Mouse (Mus musculus) macrophage (primary cell): Measurements from ENCODE around the gene Poll. TPM values are rescaled to one million over a fixed set of nuclear protein-coding genes. Genes with fewer than 3 reads are reported as not detected.

ENCODE experiments used
- H3K27ac ChIP-seq: fragments of 350-480 bp; formaldehyde crosslinking; 2 replicates; pipeline ENCODE4 v1.9.0; 2021
- H3K36me3 ChIP-seq: fragments of 350-480 bp; formaldehyde crosslinking; 2 replicates; pipeline ENCODE4 v1.9.0; 2021; ENCODE audit errors: inconsistent target
- H3K4me3 ChIP-seq: fragments of 350-480 bp; formaldehyde crosslinking; 2 replicates; pipeline ENCODE4 v1.9.0; 2021; ENCODE audit errors: inconsistent target
- H3K79me2 ChIP-seq: fragments of 350-480 bp; formaldehyde crosslinking; 2 replicates; pipeline ENCODE4 v1.9.0; 2021; ENCODE audit errors: inconsistent target
- WGBS: methylation state at CpG from one replicate; pipeline ENCODE4 v1.1.7; 2026; ENCODE audit warnings: inconsistent platforms; ENCODE audit not compliant: missing documents; 5-methylcytosine and 5-hydroxymethylcytosine counted together
- polyA plus RNA-seq: library from polyadenylated mRNA; stranded (reverse); fragments of 250-400 nt; gene quantifications from 3 replicates; pipeline ENCODE4 v1.2.4, GENCODE M21; 2018; ENCODE audit warnings: inconsistent platforms

Poll gene
- polyA plus RNA-seq, 1 experiment from 2014 or later: 3.9 TPM

DNA sequence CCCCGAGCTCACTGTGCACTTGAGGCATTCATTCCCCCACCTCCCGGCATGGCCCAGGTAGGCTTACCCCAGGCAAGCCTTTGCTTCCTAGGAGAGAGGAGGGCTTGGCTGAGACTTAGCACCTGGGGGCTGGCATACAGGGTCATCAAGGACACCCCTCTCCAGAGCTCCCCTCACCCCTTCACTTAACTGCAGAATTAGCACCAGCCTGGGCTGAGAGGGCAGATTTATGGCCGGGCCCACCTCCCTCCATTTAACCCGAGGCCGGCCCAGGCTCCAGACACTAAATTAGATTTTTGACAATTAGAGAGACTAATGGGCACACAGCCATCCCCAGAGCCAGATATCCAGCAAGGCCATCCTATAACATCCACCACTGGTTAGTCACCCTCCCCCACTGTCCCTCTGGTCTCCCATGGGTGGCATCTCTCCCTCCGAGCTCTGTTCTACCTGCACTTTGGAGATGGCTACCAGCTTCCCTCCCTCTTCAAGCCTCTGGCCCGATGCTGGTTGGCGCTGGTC is 25.1 kb downstream of the Poll start:
- Histone ChIP-seq H3K36me3 (no peaks in the 10 kb centered on the region), H3K27ac (no peak overlapping the region), H3K79me2 (no peaks in the 10 kb centered on the region), H3K4me3 (no peak overlapping the region)
- WGBS: 97% methylated on average over 8 of the region's 8 CpGs

DNA sequence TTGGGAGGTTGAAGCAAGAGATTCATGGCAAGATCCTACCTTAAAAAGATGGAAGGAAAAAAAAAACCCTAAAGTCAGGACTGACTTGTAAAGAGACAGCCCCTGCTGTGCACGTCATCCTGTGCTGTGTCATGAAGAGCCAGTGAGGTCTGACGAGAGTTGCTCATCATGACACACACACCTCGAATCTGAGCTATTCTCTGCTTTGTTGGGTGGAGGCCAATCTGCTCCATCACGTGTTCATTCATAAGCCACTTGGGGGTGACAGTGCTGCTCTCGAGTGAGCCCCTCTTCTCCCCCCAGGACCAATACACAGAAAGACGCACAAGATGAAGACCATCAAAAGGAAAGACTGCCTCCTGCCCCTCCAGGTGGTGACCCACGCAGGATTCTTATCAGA is 26.7 kb downstream of the Poll start:
- Histone ChIP-seq H3K79me2 (no peaks in the 10 kb centered on the region), H3K4me3 (no peak overlapping the region), H3K36me3 (no peaks in the 10 kb centered on the region), H3K27ac (no peak overlapping the region)
- whole genome bisulfite sequencing: 79% methylated on average over 7 of the region's 7 CpGs

DNA sequence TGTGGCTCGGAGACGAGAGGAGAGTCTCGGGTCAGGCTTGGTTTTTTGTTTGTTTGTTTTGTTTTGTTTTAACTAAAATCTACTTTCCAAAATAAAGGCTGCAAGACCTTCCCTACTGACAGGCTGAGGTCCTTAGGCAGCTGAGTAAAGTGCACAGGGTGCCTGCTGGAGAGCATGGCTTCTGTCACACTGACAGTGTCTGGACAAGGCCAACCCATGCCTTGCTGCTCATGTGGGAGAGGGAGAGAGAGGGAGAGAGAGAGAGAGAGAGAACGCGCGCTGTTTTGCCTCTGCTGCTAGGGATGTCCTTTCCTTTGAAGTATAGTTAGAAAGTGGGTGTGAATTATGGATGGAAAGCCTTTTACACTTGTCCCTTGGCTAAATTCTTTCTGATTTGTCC is 28.8 kb downstream of the Poll start:
- 94% methylated on average over 6 of the region's 6 CpGs for WGBS
- Histone ChIP-seq H3K79me2 (no peaks in the 10 kb centered on the region), H3K27ac (no peak overlapping the region), H3K4me3 (no peak overlapping the region), H3K36me3 (0 out of 2 replicates have a peak, but pooled peaks cover 5% of the 10 kb centered on the region)

DNA sequence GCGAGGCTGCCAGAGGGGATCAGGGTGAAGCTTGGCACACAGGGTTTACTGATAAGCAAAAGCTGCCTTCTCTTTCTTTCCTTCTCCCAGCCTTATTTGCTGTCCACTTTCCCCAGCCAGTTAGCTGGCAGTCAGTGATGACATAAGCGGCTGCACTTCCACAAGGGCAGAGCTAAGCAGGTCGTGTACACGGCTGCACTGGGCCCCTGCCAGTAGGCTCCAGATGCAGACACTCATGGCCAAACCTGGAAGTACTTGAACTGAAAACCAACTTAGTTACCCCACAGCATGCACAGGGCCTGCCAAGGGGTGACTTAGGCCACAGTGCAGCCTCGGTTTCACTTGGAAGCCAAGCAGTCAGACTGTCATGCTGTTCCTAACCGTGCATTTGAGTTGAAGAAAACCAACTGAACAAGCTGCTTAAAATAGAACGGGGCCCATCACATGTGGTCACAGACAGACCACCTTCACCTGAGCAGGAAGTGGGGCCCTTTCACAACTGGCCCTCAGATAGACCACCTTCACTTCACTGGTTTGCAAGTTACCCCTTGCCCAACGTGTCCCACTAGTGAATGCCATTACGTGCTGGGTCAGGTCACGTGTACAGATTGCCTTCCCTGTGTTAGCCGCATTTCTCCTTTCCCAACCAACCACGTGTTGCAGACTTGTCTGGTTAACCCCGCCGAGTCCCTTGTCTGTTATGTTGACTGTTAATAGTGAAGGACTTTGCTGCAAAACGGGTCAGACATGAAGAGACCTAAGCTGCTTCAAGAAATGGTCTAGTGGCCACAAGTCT is 29.9 kb downstream of the Poll start:
- WGBS: 21% methylated on average over 15 of the region's 15 CpGs
- Histone ChIP-seq H3K27ac (no peak overlapping the region), H3K4me3 (no peak overlapping the region), H3K36me3 (0 out of 2 replicates have a peak, but pooled peaks cover 5% of the 10 kb centered on the region), H3K79me2 (no peaks in the 10 kb centered on the region)

GRCm38 (mm10) chr19:45529294-45529693 is 31.0 kb downstream of the Poll start:
- 84% methylated on average over 5 of the region's 5 CpGs for WGBS

DNA sequence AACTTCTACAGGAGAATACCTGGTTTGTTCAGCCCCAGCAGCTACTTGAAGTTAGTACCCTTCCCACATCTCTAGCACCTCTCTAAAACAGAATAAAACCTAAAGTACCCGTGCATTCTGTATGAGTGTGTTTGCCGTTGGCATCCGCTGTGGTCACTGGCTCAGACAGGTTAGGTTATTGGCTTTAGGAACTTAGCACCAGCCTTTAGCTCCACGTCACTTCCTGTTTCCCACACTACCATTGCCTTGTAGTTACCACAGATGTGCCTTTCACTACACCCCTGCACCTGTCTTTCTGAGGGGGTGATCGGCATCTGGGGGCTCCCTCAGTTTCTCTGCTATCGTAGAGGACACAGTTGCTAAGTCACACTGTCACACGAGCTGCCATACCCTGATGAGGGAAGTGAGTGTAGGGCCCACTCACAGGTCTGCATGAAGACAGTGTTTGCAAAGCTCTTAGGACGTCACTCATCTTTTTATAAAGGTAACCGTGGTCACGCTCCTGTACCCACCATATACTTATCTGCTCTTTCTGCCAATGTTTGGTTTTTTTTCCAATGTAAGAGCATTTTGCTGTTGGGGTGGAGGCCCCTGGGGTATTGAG is 32.3 kb downstream of the Poll start:
- no peaks in the 10 kb centered on the region for H3K79me2 ChIP-seq
- no peak overlapping the region for H3K4me3 ChIP-seq
- 0 out of 2 replicates have a peak, but pooled peaks cover 5% of the 10 kb centered on the region for H3K36me3 ChIP-seq
- 50% methylated on average over 10 of the region's 10 CpGs for WGBS
- no peak overlapping the region for H3K27ac ChIP-seq

More at GRCm38 (mm10) chr19:45529294-45529693, 31.0 kb downstream of the Poll start:
- Histone ChIP-seq H3K79me2 (no peaks in the 10 kb centered on the region), H3K4me3 (no peak overlapping the region), H3K27ac (no peak overlapping the region), H3K36me3 (0 out of 2 replicates have a peak, but pooled peaks cover 5% of the 10 kb centered on the region)

DNA sequence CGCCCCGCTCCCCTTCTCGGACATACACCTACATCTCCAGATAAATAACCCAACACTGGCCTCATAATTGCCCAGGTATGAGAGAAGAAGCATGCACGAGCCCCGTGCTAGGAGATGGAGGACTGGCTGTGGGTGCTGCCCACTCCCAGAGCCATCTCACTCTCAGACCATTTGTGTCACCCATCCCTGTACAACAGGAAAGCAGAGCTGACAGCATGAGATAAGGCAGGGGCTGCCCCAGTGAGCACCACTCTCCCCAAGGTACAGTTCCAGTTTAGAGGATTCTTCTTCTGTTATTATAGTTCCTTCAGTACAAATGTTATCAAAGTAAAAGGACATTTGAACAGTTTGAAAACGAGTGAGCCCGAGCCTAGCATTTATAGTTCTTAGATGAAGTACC is 32.9 kb downstream of the Poll start:
- H3K36me3 ChIP-seq: 0 out of 2 replicates have a peak, but pooled peaks cover 5% of the 10 kb centered on the region
- H3K27ac ChIP-seq: no peak overlapping the region
- no peaks in the 10 kb centered on the region for H3K79me2 ChIP-seq
- no peak overlapping the region for H3K4me3 ChIP-seq
- 82% methylated on average over 7 of the region's 7 CpGs for WGBS

GRCm38 (mm10) chr19:45516264-45516663 is 44.1 kb downstream of the Poll start:
- no peak overlapping the region for H3K27ac ChIP-seq
- H3K79me2 ChIP-seq: no peaks in the 10 kb centered on the region
- 93% methylated on average over 12 of the region's 12 CpGs for WGBS
- H3K36me3 ChIP-seq: peaks cover 8% of the 10 kb centered on the region; the same call in 1 of the 2 replicates
- no peak overlapping the region for H3K4me3 ChIP-seq

DNA sequence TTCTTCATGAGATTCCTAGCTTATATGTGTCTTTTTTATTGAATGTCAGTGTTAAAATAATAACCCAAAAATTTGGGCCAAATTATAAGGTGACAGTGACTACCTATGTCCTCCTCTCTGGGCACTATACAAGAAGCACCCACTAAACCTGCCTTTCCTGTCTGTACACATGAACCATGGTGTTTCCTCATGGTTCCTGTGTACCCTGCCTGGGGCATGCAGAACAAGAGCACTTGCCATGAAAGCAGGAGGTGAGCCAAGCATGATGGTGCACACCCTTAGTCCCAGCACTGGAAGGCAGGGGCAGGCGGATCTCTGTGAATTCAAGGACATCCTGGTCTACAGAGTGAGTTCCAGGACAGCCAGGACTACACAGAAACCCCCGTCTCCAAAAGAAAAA is 45.0 kb downstream of the Poll start:
- no peaks in the 10 kb centered on the region for H3K79me2 ChIP-seq
- H3K4me3 ChIP-seq: no peak overlapping the region
- H3K36me3 ChIP-seq: peaks cover 8% of the 10 kb centered on the region; the same call in 1 of the 2 replicates
- 94% methylated on average over 2 of the region's 2 CpGs for WGBS
- H3K27ac ChIP-seq: no peak overlapping the region

- Histone ChIP-seq H3K27ac (no peak overlapping the region), H3K36me3 (peaks cover 3% of the 10 kb centered on the region; the same call in 1 of the 2 replicates), H3K4me3 (no peak overlapping the region), H3K79me2 (no peaks in the 10 kb centered on the region)
- WGBS: 92% methylated on average over 4 of the region's 4 CpGs
Observed at GRCm38 (mm10) chr19:45511406-45511805, 48.9 kb downstream of the Poll start.

GRCm38 (mm10) chr19:45510680-45511079 is 49.7 kb downstream of the Poll start:
- WGBS: 94% methylated on average over 3 of the region's 3 CpGs
- H3K27ac ChIP-seq: no peak overlapping the region
- H3K4me3 ChIP-seq: no peak overlapping the region
- peaks cover 3% of the 10 kb centered on the region; the same call in 1 of the 2 replicates for H3K36me3 ChIP-seq
- no peaks in the 10 kb centered on the region for H3K79me2 ChIP-seq

DNA sequence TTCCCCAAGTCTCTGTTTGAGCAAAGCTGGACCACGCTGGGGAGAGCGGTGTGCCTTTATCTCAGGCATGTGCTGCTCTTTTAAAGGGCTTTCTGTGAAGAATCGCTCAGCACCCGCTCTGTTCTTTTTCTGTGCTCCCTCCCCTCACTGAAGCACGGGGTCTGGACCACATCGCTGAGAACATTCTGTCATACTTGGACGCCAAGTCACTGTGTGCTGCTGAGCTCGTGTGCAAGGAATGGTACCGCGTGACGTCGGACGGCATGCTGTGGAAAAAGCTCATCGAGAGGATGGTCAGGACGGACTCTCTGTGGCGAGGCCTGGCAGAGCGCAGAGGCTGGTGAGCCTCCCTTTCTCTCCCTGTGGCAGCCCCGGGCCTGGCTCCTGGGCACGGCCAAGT is 52.8 kb downstream of the Poll start:
- Histone ChIP-seq H3K4me3 (no peak overlapping the region), H3K27ac (no peak overlapping the region), H3K36me3 (no peaks in the 10 kb centered on the region), H3K79me2 (no peaks in the 10 kb centered on the region)
- WGBS: 97% methylated on average over 19 of the region's 19 CpGs

GRCm38 (mm10) chr19:45505446-45505845 is 54.9 kb downstream of the Poll start:
- Histone ChIP-seq H3K27ac (no peak overlapping the region), H3K36me3 (no peaks in the 10 kb centered on the region), H3K4me3 (no peak overlapping the region), H3K79me2 (no peaks in the 10 kb centered on the region)
- 90% methylated on average over 7 of the region's 7 CpGs for WGBS
